Comparison of ENCODE assay signal across 8 mouse cellular contexts in the genomic region with DNA sequence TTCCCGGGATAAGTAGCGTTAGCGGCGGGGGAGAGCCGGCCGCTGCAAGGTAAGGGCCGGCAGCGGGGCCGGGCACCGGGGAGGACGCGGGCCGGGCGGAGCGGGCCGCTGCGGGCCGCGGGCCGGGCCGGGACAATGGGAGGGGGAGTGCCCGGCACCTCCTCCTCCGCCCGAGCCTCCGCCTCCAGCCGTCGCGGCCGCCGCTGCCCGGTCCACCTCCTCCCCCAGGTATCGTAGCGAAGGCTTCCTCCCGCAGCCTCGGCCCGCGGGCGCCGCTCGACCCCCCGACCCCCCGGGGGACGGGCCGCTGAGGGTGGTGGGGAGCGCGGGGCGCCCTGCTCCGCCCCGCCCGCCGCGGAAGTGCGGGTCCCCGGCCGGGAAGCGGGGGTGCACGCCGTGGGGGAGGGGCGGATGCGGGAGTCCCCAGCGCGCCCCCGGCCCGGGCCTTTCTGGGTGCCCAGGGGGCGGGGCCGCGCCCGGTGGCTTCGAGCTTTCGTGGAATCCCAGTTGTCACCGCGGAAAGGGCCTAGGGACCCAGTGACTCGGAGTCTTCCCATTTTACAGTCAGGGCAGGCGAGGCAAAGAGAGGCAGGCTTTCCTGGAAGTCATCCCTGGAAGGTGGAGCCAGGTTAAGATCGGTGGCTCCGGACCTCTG. TPM values are rescaled to one million over a fixed set of nuclear protein-coding genes. Genes with fewer than 3 reads are reported as not detected.
A peak's percentile ranks its signal among the peaks of the same experiment; 100 is the strongest.
DNase-seq lines count a peak whose midpoint lies in the region; ATAC-seq and TF ChIP-seq lines count a peak whose summit lies in the region.

No protein-coding gene starts in this region.

- no peak for TF ChIP-seq EP300 in liver, postnatal 0 days (IDR thresholded peaks at IDR 0.05; ENCODE audit: low read depth)

- in situ Hi-C loops in ES-E14 (cut with MboI; ENCODE audit: low sequenced_read_pairs in 2 of 2, unreplicated experiment in 2 of 2) = no loop called here

- peak; percentile 37; the same call in 1 of the 2 replicates for ATAC-seq in granulocyte monocyte progenitor cell, adult 5-6 weeks (replicated peaks; ENCODE audit: poor library complexity, severe bottlenecking)
- ATAC-seq in intestine, embryonic 16.5 days = peak; percentile 66
- peak; percentile 77 for ATAC-seq in liver, postnatal 0 days
- ATAC-seq in neural tube, embryonic 14.5 days (ENCODE audit: low read depth) = peak; percentile 68

- TF ChIP-seq CTCF in liver, postnatal 0 days (IDR thresholded peaks at IDR 0.05; ENCODE audit: low read depth) = no peak

- no peaks in the 10 kb centered on the region for H3K36me3 ChIP-seq in ES-E14 (ENCODE audit: control insufficient read depth, insufficient read depth, low read length, poor library complexity, severe bottlenecking)
- no peaks in the 10 kb centered on the region for H3K36me3 ChIP-seq in intestine, embryonic 16.5 days (ENCODE audit: control insufficient read depth, insufficient read depth, low read length)
- H3K36me3 ChIP-seq in liver, postnatal 0 days (replicated peaks; ENCODE audit: insufficient read depth, low read length) = no peaks in the 10 kb centered on the region
- no peaks in the 10 kb centered on the region for H3K36me3 ChIP-seq in neural tube, embryonic 14.5 days (ENCODE audit: control insufficient read depth, insufficient read depth, low read length)

- H3K27ac ChIP-seq in ES-E14 (ENCODE audit: insufficient read depth, low read depth, low read length, poor library complexity, severe bottlenecking) = peak overlapping the region; percentile 96
- H3K27ac ChIP-seq in intestine, embryonic 16.5 days (ENCODE audit: low read length) = peak overlapping the region; percentile 100
- peak overlapping the region; percentile 99 for H3K27ac ChIP-seq in liver, postnatal 0 days (ENCODE audit: low read depth)
- H3K27ac ChIP-seq in neural tube, embryonic 14.5 days (ENCODE audit: low read depth, low read length) = peak overlapping the region; percentile 80

- H3K4me1 ChIP-seq in ES-E14 (ENCODE audit: control insufficient read depth in 2 of 2, insufficient read depth in 2 of 2, low read length in 2 of 2, poor library complexity in 1 of 2) = peaks cover 5 to 20% of the 10 kb centered on the region in 2 experiments; a peak in 3 of 4 replicates
- peaks cover 38% of the 10 kb centered on the region for H3K4me1 ChIP-seq in intestine, embryonic 16.5 days (ENCODE audit: control insufficient read depth, insufficient read depth, low read length)
- H3K4me1 ChIP-seq in liver, postnatal 0 days (ENCODE audit: insufficient read depth) = peaks cover 31% of the 10 kb centered on the region
- 0 out of 2 replicates have a peak, but pooled peaks cover 5% of the 10 kb centered on the region for H3K4me1 ChIP-seq in neural tube, embryonic 14.5 days (ENCODE audit: control insufficient read depth, insufficient read depth, low read length)

- H3K27me3 ChIP-seq in intestine, embryonic 16.5 days (replicated peaks; ENCODE audit: control insufficient read depth, insufficient read depth, low read length) = no peaks in the 10 kb centered on the region
- no peaks in the 10 kb centered on the region for H3K27me3 ChIP-seq in liver, postnatal 0 days (ENCODE audit: insufficient read depth, low read length)
- H3K27me3 ChIP-seq in neural tube, embryonic 14.5 days (ENCODE audit: control insufficient read depth, insufficient read depth, low read length) = no peaks in the 10 kb centered on the region

- no peaks in the 10 kb centered on the region for H3K9me3 ChIP-seq in ES-E14 (ENCODE audit: control insufficient read depth, insufficient read depth, low read depth, low read length)
- H3K9me3 ChIP-seq in intestine, embryonic 16.5 days (ENCODE audit: control insufficient read depth, low read length) = no peaks in the 10 kb centered on the region
- no peaks in the 10 kb centered on the region for H3K9me3 ChIP-seq in liver, postnatal 0 days (ENCODE audit: low read length)
- H3K9me3 ChIP-seq in neural tube, embryonic 14.5 days (ENCODE audit: control insufficient read depth, low read length) = no peaks in the 10 kb centered on the region

- H3K4me2 ChIP-seq in intestine, embryonic 16.5 days (ENCODE audit: low read depth, low read length) = peak overlapping the region; percentile 81
- H3K4me2 ChIP-seq in liver, postnatal 0 days (ENCODE audit: low read depth, low read length) = peak overlapping the region; percentile 81
- H3K4me2 ChIP-seq in neural tube, embryonic 14.5 days (ENCODE audit: low read depth, low read length) = peak overlapping the region; percentile 84

- WGBS in intestine, embryonic 16.5 days = 1% methylated on average over 56 of the region's 76 CpGs
- WGBS in liver, postnatal 0 days (ENCODE audit: insufficient replicate concordance) = under 1% methylated on average over 50 of the region's 76 CpGs
- WGBS in neural tube, embryonic 14.5 days = under 1% methylated on average over 59 of the region's 76 CpGs

- DNase-seq in 3134 (ENCODE audit: extremely low read depth, insufficient read length, low spot score) = peak; percentile 70
- DNase-seq in ES-E14 (ENCODE audit: low read depth, low spot score) = peak; percentile 12
- peak; percentile 65 to 66 for DNase-seq in cerebellum, postnatal 10 days
- peak; percentile 70 for DNase-seq in liver, postnatal 0 days
- peak; percentile 92 for DNase-seq in thymus, postnatal 4 days

- peak overlapping the region; percentile 98 for H3K9ac ChIP-seq in ES-E14 (ENCODE audit: insufficient read depth, low read depth, low read length, poor library complexity, severe bottlenecking)
- H3K9ac ChIP-seq in intestine, embryonic 16.5 days (ENCODE audit: low read depth, low read length) = peak overlapping the region; percentile 97
- peak overlapping the region; percentile 89 for H3K9ac ChIP-seq in liver, postnatal 0 days (replicated peaks)
- H3K9ac ChIP-seq in neural tube, embryonic 14.5 days (replicated peaks; ENCODE audit: low read depth, low read length) = peak overlapping the region; percentile 87

- H3K4me3 ChIP-seq in ES-E14 (ENCODE audit: insufficient read depth in 1 of 2, low read depth in 1 of 2, low read length in 2 of 2, poor library complexity in 1 of 2, severe bottlenecking in 1 of 2) = peak overlapping the region; percentile 77 to 99
- peak overlapping the region; percentile 88 for H3K4me3 ChIP-seq in intestine, embryonic 16.5 days (ENCODE audit: low read length)
- peak overlapping the region; percentile 86 for H3K4me3 ChIP-seq in liver, postnatal 0 days (ENCODE audit: low read depth, low read length)
- H3K4me3 ChIP-seq in neural tube, embryonic 14.5 days (ENCODE audit: low read depth, low read length) = peak overlapping the region; percentile 88

TF ChIP-seq in ES-E14, 5 proteins besides CTCF, POLR2A, EP300 and RAD21:
- TF ChIP-seq ZNF384 (IDR thresholded peaks at IDR 0.05; ENCODE audit: low read depth, low read length) (no peak), CHD2 (IDR thresholded peaks at IDR 0.05; ENCODE audit: low read depth, low read length) (no peak), ZC3H11A (IDR thresholded peaks at IDR 0.05; ENCODE audit: borderline replicate concordance, low read depth, low read length) (no peak), HCFC1 (IDR thresholded peaks at IDR 0.05; ENCODE audit: borderline replicate concordance, insufficient read depth, low read length) (no peak), MAFK (IDR thresholded peaks at IDR 0.05; ENCODE audit: insufficient read depth, low read depth, low read length) (no peak)

RNA-seq across cellular contexts. Expression of a gene that starts 0.4 kb away (rescaled TPM):
- 23.4 and 31.4 TPM in 2 replicates for total RNA-seq in ES-E14 (2012; rRNA removed)
- 3.5 and 4.9 TPM in 2 replicates for total RNA-seq in granulocyte monocyte progenitor cell, adult 5-6 weeks (2014; fragmentation: Nextera tagmentation)
- total RNA-seq in granulocyte monocyte progenitor cell, adult 5-6 weeks (2017) = 1.9 and 3.2 TPM in 2 replicates
- polyA plus RNA-seq in intestine, embryonic 16.5 days (2015; fragmentation: Nextera tagmentation; extraction: Ambion mirVana) = 64.7 and 66.5 TPM in 2 replicates
- polyA plus RNA-seq in liver, postnatal 0 days (2015; fragmentation: Nextera tagmentation; extraction: Ambion mirVana) = 9.1 and 10.7 TPM in 2 replicates
- polyA plus RNA-seq in neural tube, embryonic 14.5 days (2014; fragmentation: Nextera tagmentation; extraction: Ambion mirVana) = 7.0 and 14.7 TPM in 2 replicates

Comparison
In these comparisons a context has a peak if more than half of its experiments do, and no peak if none do; other contexts are left out.
1. Peak in every context shown above with its lines: DNase-seq, ATAC-seq, H3K4me3 ChIP-seq and H3K27ac ChIP-seq.
2. DNase-seq: peak in every context shown above with its lines; median percentile 92 in thymus, postnatal 4 days; 70 in 3134; 70 in liver, postnatal 0 days; 66 in cerebellum, postnatal 10 days; 12 in ES-E14.